ENCODE assay signal across 31 mouse cellular contexts in the genomic region with DNA sequence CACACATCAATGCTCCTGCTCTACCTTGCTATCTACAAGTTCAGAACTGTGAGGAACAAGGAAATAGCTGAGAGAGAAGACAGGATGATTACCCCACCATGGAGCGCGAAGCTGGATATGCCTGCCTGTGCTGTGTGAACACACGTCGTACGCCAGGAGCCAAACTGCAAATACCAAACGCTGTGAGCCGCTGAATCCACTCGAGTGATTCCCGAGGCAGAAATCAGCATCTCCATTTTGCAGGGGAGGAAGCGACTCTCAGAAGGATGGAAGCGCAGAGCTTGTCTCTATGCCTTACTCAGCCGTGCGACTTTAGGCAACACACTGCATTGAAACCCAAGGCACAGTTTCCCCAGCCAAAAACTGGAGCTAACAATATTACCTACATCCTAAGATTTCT.
DNase-seq lines count a peak whose midpoint lies in the region; ATAC-seq and TF ChIP-seq lines count a peak whose summit lies in the region.
"Had no signal": no experiment of that assay in that cellular context is flagged by ENCODE, and none has a peak within 500 bp of the region (broad histone marks: within the 10 kb centered on the region; RNA-seq: fewer than 3 reads in every experiment).

No protein-coding gene starts in this region.

- H3K9ac ChIP-seq in neural tube, embryonic 15.5 days (replicated peaks): no peak overlapping the region
- H3K9ac ChIP-seq: embryonic facial prominence, embryonic 15.5 days; liver, embryonic 12.5 days; liver, postnatal 0 days; midbrain, embryonic 13.5 days had no signal

- H3K9me3 ChIP-seq in neural tube, embryonic 15.5 days (replicated peaks): no peaks in the 10 kb centered on the region
- H3K9me3 ChIP-seq: embryonic facial prominence, embryonic 10.5 days; embryonic facial prominence, embryonic 15.5 days; liver, embryonic 12.5 days; midbrain, embryonic 13.5 days had no signal

- ATAC-seq in frontal cortex, adult (ENCODE audit: low TSS enrichment): peak; percentile 91
- no peak for ATAC-seq in neural tube, embryonic 15.5 days (ENCODE audit: low FRiP score)
- ATAC-seq: forebrain, embryonic 14.5 days; intestine, embryonic 16.5 days; liver, embryonic 12.5 days; liver, postnatal 0 days; midbrain, embryonic 13.5 days; Patski had no signal

- H3K4me3 ChIP-seq in layer of hippocampus, adult 2 months: no peak overlapping the region; the same call in 1 of the 2 replicates
- no peak overlapping the region for H3K4me3 ChIP-seq in neural tube, embryonic 15.5 days (replicated peaks)
- no peak overlapping the region for H3K4me3 ChIP-seq in cerebellum, adult 2 months (replicated peaks; ENCODE audit: insufficient read depth, low read depth, low read length)
- H3K4me3 ChIP-seq: embryonic facial prominence, embryonic 10.5 days; embryonic facial prominence, embryonic 15.5 days; liver, embryonic 12.5 days; midbrain, embryonic 13.5 days had no signal

- H3K4me1 ChIP-seq in neural tube, embryonic 15.5 days: peaks cover 21% of the 10 kb centered on the region
- peaks cover 10% of the 10 kb centered on the region; the same call in 1 of the 2 replicates for H3K4me1 ChIP-seq in cerebellum, adult 2 months (ENCODE audit: control insufficient read depth, insufficient read depth, low read length)
- H3K4me1 ChIP-seq: embryonic facial prominence, embryonic 15.5 days had no signal

- TF ChIP-seq POLR2A in cerebellum, adult 2 months (IDR thresholded peaks at IDR 0.05; ENCODE audit: borderline replicate concordance, insufficient read depth, low read length): no peak

- no peaks in the 10 kb centered on the region for H3K36me3 ChIP-seq in neural tube, embryonic 15.5 days
- H3K36me3 ChIP-seq: embryonic facial prominence, embryonic 10.5 days; embryonic facial prominence, embryonic 15.5 days; liver, embryonic 12.5 days; midbrain, embryonic 13.5 days had no signal

- H3K27me3 ChIP-seq in neural tube, embryonic 15.5 days (replicated peaks): no peaks in the 10 kb centered on the region
- H3K27me3 ChIP-seq in cerebellum, adult 2 months (ENCODE audit: control insufficient read depth, insufficient read depth, low read length): no peaks in the 10 kb centered on the region
- H3K27me3 ChIP-seq: embryonic facial prominence, embryonic 15.5 days; liver, embryonic 12.5 days; midbrain, embryonic 13.5 days; Patski had no signal

- H3K27ac ChIP-seq in layer of hippocampus, adult 2 months: peak overlapping the region; percentile 80
- H3K27ac ChIP-seq in neural tube, embryonic 15.5 days (replicated peaks): peak overlapping the region; percentile 34; the same call in 1 of the 2 replicates
- no peak overlapping the region for H3K27ac ChIP-seq in cerebellum, adult 2 months (ENCODE audit: insufficient read depth, low read length)
- H3K27ac ChIP-seq: embryonic facial prominence, embryonic 10.5 days; embryonic facial prominence, embryonic 15.5 days; kidney, postnatal 0 days; liver, embryonic 12.5 days; midbrain, embryonic 13.5 days had no signal

- DNase-seq in frontal cortex, postnatal 14 days (ENCODE audit: low spot score in 2 of 2): no peak
- DNase-seq in layer of hippocampus, adult 2 months (ENCODE audit: low spot score in 2 of 2): no peak
- DNase-seq in layer of hippocampus, adult 9-10 months (ENCODE audit: low spot score): no peak
- no peak for DNase-seq in neural tube, embryonic 10.5 days (ENCODE audit: extremely low spot score, low spot score)
- no peak for DNase-seq in cerebellum, adult 2 months
- DNase-seq: adrenal gland, postnatal 14 days; cerebellum, adult 18-20 months; cerebellum, postnatal 14 days; gastrocnemius, postnatal 25 days; heart, adult 18-20 months; heart, postnatal 36 days; kidney, adult 8-10 months; kidney, postnatal 4 days; layer of hippocampus, adult 9-11 months; left cerebral cortex, postnatal 4 days; liver, postnatal 0 days; lung, postnatal 36 days; right cerebral cortex, adult 18-20 months; thymus, adult 2 months; thymus, postnatal 36 days had no signal

- TF ChIP-seq CTCF in layer of hippocampus, adult 2 months (conservative IDR thresholded peaks at IDR 0.05): no peak
- no peak for TF ChIP-seq CTCF in cerebellum, adult 2 months (IDR thresholded peaks at IDR 0.05; ENCODE audit: borderline replicate concordance, insufficient read depth, low read depth, low read length)

- 53% methylated on average over 13 of the region's 13 CpGs for WGBS in neural tube, embryonic 15.5 days
- WGBS in cerebellum, adult 2 months: 77% methylated on average over 13 of the region's 13 CpGs

- no peak overlapping the region for H3K4me2 ChIP-seq in neural tube, embryonic 15.5 days
- H3K4me2 ChIP-seq: embryonic facial prominence, embryonic 15.5 days; heart, embryonic 11.5 days; liver, embryonic 12.5 days; midbrain, embryonic 13.5 days had no signal
